Mouse (Mus musculus) C2C12 (cell line): Measurements from ENCODE around the gene 2410004P03Rik.

Experiments
- CTCF ChIP-seq: IDR thresholded peaks from one replicate; pipeline ENCODE4 v1.5.1; 2011; ENCODE audit not compliant: control insufficient read depth, insufficient read depth, insufficient read length
- MAX ChIP-seq: IDR thresholded peaks from one replicate; pipeline ENCODE4 v1.6.1; 2011; ENCODE audit warnings: mild to moderate bottlenecking, control low read depth
- MYOD1 ChIP-seq: IDR thresholded peaks from one replicate; pipeline ENCODE4 v1.6.1; 2011; ENCODE audit warnings: low read depth; ENCODE audit not compliant: control insufficient read depth, insufficient read length
- USF1 ChIP-seq: IDR thresholded peaks from one replicate; pipeline ENCODE4 v1.6.1; 2011; ENCODE audit warnings: low read depth, mild to moderate bottlenecking, control low read depth, moderate library complexity

DNA sequence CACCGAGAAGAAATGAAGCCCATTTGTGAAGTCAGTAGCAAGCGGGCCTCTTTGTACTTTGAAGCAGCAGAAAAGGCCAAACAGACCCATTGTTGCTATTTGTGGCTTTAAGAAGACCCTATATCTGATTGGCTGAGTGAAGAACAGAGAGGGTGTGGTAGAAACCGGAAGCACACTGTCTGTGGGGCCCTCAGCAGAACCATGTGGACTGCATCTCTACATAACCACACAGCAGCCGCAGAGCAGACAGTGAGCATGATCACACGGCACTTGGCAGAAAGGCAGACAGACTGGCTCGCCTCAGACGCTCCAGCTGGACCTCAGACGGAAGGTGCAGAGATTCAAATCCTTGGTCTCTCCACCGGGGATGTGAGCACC lies 21.9 kb upstream of the 2410004P03Rik start:
- TF ChIP-seq MAX (peak; percentile 97), CTCF (no peak), USF1 (no peak), MYOD1 (peak; percentile 44)
